Mouse (Mus musculus) thymus, adult 2 months (tissue): ENCODE data around the gene Olfr1076. TPM values are rescaled to one million over a fixed set of nuclear protein-coding genes. Genes with fewer than 3 reads are reported as not detected.

Source experiments
- polyA plus RNA-seq: library from polyadenylated mRNA; depleted of rRNA; stranded (reverse); fragments of >200 nt; gene quantifications from 2 replicates; pipeline ENCODE4 v1.2.3, GENCODE M21; 2012; rRNA removed

Gene Olfr1076
- polyA plus RNA-seq, 1 experiment, result not detected

Other genes starting within 250 kb of the Olfr1076 start
- not detected in 2 replicates for gene Olfr1051, start 229.4 kb upstream of the Olfr1076 start, polyA plus RNA-seq
- gene Olfr1052, start 216.0 kb upstream of the Olfr1076 start, polyA plus RNA-seq, result not detected in 2 replicates
- not detected in 2 replicates for gene Olfr1053, start 193.2 kb upstream of the Olfr1076 start, polyA plus RNA-seq
- gene Olfr1054, start 173.0 kb upstream of the Olfr1076 start, polyA plus RNA-seq, result not detected in 2 replicates
- not detected in 2 replicates for gene Olfr1055, start 158.2 kb upstream of the Olfr1076 start, polyA plus RNA-seq
- not detected in 2 replicates for gene Olfr1056, start 146.0 kb upstream of the Olfr1076 start, polyA plus RNA-seq
- not detected in 2 replicates for gene Olfr1057, start 130.1 kb upstream of the Olfr1076 start, polyA plus RNA-seq
- gene Olfr1058, start 119.9 kb upstream of the Olfr1076 start, polyA plus RNA-seq, result not detected in 2 replicates
- gene Olfr1061, start 94.4 kb upstream of the Olfr1076 start, polyA plus RNA-seq, result not detected in 2 replicates
- gene Olfr1062, start 81.7 kb upstream of the Olfr1076 start, polyA plus RNA-seq, result 0.15 TPM in 1 of 2 replicates, not detected in the other
- gene Olfr1065, start 57.9 kb upstream of the Olfr1076 start, polyA plus RNA-seq, result 0.09 TPM in 1 of 2 replicates, not detected in the other
- gene Olfr1066, start 52.2 kb upstream of the Olfr1076 start, polyA plus RNA-seq, result not detected in 2 replicates
- gene Olfr228, start 21.1 kb upstream of the Olfr1076 start, polyA plus RNA-seq, result not detected in 2 replicates
- gene Olfr1079, start 34.0 kb downstream of the Olfr1076 start, polyA plus RNA-seq, result not detected in 2 replicates
- gene Olfr1080, start 49.8 kb downstream of the Olfr1076 start, polyA plus RNA-seq, result not detected in 2 replicates
- not detected in 2 replicates for gene Olfr1082, start 90.5 kb downstream of the Olfr1076 start, polyA plus RNA-seq
- gene Olfr1084, start 131.3 kb downstream of the Olfr1076 start, polyA plus RNA-seq, result not detected in 2 replicates
- not detected in 2 replicates for gene Olfr1085, start 153.6 kb downstream of the Olfr1076 start, polyA plus RNA-seq
- gene Olfr1086, start 171.6 kb downstream of the Olfr1076 start, polyA plus RNA-seq, result not detected in 2 replicates
- not detected in 2 replicates for gene Olfr1087, start 189.9 kb downstream of the Olfr1076 start, polyA plus RNA-seq
- gene Olfr1089, start 225.2 kb downstream of the Olfr1076 start, polyA plus RNA-seq, result not detected in 2 replicates